Mouse (Mus musculus): ENCODE data around the gene Wnt9b.
"Not testable (repeated sequence)": the region's sequence is repeated elsewhere in the genome, so short reads cannot be mapped to it uniquely, and the experiment has no call there.

Wnt9b gene

DNA sequence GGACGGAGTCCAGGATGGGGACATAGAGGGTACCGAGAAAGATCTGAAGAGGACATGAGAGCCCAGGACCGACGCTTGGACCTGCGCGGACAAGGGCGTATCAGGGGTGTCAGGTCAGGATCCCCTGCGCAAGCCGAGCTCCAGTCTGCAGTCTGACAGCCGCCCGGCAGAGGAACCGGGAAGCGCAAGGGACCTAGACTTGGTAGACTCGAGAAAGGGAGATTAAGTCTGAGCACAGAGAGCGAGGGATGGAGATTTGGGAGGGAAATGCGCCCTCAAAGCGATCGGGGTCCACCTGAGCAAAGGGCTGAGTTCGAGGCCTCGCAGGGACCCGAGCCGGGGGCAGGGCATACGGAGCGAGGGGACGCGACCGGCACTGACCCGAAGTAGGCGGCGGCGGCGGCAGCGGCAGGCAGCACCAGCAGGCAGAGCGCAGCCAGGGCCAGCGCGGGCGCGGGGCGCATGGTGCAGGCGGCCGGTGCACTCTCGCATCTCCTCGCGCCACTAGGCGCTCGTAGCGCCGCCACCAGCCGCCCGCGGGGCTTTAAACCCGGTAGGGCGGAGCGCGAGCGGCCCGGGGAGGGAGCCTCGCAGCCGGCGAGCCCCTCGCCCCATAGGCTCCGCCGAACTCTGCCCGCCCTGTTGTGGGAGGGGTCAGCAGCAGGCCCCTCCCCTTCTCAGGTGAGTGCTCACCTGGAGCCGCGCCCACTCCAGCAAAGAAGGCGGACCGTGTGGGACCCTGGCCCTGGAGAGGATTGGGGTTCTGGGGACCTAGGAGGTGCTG is at the start of gene Wnt9b:
Gene Wnt9b, minus strand, starts transcription at position 516 of the 784 bp plus-strand sequence.
- peak; percentile 47 to 55 for DNase-seq

DNA sequence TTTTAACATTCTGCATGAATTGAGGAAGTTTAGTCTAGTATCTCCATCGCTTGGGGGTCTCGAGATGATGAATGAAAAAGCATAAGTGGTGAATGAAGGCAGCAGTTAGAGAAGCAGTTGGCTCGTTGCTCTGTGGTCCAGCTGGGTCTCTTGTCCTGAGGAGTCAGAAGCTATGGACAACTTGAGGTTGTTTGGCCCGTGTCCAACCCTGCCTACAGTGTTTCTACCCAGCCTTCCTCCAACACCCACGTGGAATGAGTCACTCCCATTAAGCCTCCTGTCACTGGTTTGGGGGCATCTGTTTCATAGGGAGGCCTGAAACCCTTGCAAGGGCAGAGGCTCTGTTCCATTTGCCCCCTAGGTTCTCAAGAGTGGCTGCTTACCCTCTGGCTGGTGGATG is 40.3 kb upstream of the Wnt9b start:
- DNase-seq, result peak in 1 of 2 experiments; percentile 60

DNA sequence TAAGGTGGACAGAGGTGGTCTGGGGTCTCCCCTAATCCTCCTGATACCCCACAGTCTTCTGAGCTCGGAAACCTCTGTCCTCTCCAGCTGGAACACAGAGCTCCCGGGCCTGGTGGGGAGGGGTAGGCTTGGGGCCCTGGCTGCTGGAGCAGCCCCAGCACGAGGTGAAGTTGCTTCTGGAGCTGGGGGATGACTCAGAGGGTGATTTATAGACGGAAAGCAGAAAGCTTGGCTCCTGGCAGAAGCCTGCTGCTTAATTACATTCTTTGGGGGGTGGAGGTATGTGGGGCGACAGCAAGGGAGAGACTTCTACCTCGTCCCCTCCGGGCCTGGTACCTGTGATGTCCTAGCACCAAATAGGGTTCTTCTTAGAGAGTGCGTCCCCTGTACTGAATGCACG is 30.5 kb upstream of the Wnt9b start:
- no peak for DNase-seq

DNA sequence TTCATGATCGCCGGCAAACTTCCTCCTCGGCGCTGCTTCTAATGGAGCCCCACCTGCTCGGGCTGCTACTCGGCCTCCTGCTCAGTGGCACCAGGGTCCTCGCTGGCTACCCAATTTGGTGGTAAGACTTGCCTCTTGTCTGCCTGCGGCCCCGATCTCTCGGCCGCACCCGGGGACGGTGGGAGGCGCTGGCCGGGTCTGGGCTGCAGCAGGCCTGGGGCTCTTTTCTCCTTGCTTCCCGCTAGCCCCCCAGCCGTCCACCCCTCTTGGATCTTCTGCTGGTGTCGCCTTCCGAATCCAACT is 24.6 kb upstream of the Wnt9b start:
- DNase-seq, result no peak

DNA sequence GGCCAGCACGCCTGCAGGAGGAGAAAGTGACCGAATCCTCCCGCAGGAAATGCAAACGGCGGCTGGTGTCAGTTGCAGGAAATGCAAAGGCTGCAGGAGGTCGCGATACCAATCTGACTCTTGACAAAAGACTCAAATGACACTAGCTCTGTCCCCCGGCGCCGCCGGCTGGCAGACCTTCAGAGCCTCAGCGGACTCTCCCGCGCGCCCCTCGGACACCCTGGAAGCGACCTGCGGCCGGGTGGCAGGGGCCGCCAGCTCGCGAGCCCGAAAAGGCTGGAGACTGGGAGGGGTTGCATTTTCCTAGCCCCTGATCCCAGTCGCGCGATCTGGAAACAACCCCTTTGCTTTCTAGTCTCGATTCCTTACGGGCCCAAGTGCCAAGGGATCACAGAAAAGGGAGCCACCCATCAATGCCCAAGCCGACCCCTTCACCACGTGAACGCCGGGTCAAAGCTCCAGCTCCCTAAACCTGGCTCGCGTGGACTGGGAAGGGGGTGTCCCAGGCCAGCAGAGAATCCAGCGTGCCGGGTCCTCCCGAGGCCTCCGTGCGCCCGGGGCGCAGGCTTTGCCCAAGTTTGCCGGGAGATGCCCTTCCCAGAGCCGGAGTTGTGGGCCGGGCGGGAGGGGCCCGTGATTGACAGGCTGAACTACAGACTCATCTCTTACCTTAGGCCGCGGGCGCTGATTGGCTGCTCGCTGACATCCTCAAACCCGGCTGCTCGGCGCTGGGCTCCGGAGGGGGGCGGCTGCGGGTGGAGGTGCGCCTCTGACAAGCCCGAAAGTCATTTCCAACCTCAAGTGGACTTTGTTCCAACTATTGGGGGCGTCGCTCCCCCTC is 24.0 kb upstream of the Wnt9b start, which contains the start of gene Wnt3:
Gene Wnt3, plus strand, starts transcription at position 764 of the 841 bp plus-strand sequence.
- DNase-seq, result peak; percentile 32 to 52

DNA sequence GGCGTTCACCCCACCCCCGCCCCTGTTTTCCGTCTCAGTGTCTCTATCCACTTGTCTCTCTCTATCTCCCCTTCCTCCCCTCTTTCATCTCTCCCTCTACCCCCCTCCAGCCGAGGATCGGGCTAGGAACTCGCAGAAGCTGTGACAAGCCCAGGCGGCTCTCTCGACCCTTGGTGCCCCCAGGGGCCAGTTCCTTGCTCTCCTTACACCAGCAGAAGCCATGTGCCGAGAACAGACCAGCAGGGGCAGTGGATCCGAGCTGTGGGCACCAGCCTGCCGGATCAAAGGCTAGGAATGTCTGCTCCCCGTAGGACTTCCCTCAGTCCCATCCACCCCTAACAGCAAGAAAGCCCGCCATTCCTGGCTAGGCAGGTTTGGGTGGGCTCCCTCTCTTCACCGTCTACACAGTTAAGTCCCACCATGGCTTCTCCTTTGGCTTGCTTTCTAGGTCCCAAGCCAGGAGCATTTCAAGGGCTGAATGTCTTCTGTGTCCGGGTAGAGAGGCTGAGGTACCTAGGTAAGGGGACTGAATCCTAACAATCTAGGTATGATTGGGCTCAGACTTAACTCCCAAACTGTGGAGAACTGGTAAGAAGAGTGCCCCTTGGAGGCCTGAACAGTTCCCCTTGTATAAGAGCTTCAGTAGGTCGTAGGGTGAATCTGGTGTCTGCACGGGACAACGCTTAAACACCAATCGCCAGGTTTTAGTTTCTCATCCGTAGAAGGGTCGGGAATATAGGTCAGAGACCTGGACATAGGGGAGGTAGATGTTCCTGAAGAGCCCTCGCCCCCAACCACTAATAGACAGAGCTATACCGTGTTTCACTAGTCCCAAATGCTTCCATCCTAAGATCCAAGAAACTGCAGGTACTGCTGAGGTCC is 23.1 kb upstream of the Wnt9b start:
- no peak for DNase-seq

DNA sequence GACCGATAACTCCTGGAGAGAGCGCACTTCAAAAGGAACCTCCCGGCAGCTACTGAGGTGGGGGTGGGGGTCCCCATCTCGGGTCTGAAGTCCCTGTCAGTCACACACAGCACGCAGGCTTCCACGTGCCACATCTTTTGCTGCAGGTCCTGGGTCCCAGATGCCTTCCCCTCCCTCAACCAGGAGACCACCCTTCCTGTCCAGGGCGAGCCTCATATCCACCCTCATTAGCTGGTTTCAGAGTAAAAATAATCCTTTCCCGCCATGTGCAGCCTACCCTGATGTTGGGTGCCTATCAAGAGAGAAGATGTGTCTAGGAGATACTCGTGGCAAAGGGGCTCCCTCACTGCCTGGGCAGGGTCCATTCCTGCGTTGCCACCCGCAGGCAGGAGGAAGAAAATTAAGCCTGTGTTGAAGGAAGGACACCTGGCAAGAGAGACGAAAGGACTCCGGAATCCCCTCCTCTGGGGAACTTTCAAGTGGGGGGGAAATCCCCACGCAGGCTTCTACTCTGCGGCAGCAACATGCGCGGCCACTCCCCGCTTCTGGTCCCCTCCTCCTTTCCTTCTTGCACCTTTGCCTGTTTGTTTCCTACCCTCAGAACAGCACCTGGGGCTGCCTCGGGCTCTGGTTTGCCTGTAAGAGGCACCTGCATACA is 21.7 kb upstream of the Wnt9b start:
- DNase-seq, result no peak

DNA sequence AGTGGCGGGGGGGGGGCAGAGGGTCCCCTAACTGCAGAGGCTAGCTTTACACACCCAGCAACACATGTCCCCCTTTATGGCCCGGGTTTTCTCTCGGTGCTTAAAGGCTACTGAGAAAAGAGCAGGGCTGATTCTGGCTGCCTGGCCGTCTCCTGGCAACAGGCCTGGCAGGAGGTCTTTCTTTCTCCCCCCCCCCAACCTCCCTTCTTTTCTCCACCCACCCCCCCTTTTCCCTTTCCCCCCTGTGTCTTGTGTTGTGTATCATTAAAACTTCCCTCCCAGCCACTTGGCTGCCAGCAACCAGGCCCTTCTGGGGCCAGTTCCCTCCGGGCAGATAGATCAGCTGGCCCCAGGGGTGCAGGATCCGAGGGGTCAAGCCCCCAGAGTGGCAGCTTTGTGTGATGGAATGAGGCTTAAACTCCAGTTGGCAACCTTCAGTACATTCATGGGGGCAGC is 16.0 kb upstream of the Wnt9b start:
- DNase-seq, result no peak

DNA sequence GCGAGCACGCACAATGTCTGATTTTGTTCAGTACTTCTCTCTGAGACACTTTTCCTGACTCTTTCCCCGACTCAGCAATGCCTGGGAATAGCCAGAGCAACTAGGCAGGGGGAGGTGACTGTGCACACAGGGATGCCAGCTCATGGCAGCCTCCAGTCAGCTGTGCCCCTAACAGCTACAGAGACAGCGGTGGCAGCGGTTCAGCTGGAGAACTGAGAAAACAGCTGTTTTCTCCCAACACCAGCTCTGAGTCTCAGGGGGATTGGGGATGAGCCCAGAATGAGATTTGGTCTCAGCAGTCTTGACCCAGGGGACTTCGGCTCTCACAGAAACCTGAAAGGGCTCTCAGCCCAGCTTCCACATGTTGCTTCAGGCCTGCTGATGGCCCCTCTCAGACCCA is 15.0 kb upstream of the Wnt9b start:
- DNase-seq, result no peak

DNA sequence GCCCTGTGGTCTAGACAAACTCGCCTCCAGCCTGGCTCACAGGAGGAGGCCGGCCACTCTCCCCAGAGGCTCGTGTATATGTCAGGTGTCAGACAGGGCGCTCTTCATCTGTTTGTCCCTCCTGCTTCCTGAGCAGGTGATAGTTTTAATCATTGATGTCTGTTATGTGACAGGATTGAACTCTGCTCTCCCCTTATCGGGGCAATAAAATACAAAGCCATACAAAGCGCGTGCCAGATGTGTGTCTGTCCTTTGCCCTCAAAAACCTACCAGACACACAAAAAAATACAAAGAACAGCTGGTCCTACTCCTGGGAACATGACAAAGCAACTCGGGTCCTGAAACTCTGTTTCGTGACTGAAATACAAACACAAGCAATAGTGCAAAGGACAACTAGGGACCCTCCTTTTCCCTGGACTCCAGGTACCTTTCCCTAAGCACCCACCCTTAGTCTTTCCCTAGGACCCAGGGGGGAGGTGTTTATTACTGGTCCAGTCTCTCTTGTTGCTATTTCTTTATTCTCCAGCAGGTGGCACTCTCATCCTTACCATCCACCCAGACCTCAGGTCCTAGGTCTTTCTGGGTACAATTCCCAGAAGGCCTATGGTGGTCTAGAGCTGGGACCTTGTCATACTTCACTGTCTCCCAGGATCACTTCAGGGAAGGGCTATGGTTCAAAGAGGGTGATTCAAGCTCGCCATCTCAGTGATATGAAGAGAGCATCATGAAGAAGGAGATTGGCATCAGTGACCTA is 14.0 kb upstream of the Wnt9b start:
- DNase-seq, result peak; percentile 48 to 63

DNA sequence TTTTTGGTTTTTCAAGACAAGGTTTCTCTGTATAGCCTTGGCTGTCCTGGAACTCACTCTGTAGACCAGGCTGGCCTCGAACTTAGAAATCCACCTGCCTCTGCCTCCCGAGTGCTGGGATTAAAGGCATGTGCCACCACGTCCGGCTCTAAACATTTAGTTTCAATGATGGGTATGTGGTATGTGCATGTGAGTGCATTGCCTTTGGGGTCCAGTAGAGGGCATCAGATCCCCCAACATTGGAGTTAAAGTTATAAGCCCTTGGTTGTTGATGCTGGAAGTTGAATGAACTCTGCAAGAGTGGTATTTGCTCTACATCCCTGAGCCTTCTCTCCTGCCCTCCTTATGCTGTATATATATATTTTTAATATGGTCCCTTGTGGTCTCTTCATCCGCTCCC is 11.3 kb upstream of the Wnt9b start:
- not testable (repeated sequence) for DNase-seq

DNA sequence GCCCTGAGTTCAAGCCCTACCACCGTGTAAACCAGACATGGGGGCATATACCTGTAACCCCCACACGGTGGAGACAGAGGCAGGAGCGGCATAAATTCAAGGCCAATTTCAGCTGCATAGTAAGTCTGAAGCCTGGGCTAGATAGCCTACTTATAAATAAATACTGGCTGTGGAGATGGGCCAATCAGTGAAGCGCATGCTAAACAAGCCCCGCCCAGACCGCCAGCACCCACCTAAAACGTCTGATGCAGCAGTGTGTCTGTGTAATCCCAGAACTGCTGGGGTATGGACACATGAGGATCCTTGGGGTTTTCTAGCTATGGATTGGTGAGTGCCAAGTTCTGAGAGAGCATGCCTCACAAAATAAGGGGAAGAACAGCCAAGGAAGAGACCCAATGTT is 10.5 kb upstream of the Wnt9b start:
- DNase-seq, result no peak

DNA sequence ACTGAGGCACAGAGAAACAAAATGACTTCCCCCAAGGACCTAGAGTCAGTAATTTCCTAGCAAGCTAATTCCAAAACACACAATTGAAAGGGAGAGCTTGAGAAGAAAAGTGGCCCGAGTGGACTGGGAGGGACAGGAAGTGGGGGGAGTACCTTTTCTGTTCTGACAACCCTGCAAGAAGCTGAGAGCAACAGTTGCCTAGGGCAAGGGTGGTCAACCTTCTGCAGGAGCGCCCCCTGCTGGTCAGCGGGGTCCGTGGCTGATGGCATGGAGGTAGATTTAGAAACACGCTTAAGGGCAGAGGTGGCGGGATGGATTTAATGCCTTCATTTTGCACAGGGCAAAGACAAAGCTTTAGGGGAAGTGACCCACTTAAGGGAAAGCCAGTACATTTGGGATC is 9.1 kb upstream of the Wnt9b start:
- DNase-seq, result peak; percentile 70 to 84

DNA sequence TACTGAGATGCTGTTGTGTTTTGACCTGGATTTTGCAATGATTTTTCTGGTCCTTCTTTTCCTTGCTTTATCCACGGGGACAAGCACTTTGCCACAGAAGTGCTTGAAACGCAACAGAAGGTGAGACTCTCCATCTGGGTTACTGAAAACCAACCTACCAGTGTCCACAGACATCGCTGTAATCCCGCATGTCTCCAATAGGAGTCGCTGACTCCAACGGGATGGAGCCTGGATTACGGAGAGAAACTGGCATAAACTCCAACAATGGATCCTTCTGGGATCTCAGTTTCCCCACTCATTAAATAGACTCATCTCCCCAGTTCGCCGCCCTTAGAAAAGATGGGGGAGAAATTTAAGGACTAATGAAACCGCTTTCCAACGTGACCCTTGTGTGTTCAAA is 8.4 kb upstream of the Wnt9b start:
- peak in 1 of 2 experiments; percentile 41 for DNase-seq

DNA sequence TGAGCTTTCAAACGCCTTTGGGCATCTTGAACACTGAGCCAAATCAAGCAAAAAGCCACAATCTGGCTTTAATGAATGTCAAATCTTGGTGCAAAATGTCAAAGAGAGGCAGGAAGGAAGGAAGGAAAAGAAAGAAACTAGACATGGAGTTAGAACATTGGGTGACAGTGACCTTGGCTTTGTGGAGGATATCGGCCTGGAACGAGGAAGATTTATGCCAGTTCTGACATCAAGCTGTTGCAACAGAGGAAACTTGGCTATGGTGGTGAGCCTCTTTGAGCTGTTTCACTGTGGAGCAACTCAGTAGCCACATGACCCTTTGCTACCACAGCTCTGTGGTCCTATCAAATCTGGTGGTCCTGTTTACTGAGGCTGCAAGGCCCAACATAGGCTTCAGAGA is 991 bp upstream of the Wnt9b start:
- DNase-seq, result no peak

DNA sequence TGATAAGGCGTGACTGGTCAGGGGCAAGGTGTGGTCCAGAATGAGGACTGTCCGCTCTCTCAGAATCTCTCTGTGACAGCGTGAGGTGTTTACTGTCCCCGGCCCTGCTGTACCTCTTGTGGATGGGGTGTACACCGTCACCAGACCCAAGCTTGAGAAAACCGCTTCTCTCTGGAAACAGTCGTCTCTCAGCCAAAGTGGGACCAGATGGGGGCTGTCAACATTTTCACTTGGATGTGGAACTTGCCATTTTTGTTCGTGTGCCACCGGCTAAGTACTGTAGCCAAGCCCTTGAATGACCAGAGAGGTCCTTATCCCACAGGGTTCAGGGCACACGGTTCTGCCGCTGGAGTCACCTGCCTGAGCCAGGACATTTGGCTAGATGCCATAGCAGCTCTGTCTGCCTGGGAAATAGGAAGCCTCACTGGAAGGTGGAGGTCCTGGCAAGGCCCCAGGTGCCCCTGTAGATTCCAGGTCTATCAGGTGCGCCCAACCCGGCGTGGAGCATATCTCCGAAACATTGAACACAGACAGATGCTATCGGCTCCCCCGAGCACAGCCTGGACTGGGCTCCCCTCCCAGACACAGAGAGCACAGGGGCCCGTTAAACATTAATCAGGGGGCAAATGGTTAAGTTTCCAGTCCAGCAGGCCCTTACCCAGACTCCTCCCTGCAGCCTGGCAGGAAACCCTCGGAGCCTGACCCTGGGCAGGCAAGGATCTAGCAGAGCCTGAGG is 14.4 kb downstream of the Wnt9b start:
- peak; percentile 39 to 68 for DNase-seq

DNA sequence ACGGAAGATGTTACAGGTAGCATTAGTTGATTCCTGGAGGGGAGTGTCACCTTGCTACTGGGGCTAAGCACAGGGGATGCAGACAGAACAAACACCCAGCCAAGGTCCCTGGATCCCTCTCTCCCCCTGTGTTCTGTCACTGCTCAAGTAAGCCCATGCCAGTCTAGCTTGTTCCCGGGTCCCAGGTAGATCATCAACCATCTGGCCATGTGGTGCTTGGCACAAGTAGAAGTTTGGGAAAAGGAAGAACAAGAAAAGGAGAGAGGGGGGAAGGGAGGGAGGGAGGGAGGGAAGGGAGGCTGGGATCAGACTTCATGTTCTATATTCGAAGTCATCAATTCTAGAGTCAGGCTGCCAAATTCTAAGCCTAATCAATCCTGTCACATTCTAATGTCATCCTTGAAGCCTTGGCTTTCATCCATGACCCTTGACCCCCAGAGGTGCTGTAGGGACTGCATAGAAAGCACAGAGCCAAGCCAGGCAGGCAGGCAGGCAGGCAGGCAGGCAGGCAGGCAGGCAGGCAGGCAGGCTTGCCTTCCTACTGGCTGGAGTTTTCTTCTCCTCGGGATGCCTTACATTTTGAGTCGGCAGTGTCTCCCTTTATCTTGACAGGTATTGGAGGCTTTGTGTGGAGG is 15.1 kb downstream of the Wnt9b start:
- DNase-seq, result no peak

DNA sequence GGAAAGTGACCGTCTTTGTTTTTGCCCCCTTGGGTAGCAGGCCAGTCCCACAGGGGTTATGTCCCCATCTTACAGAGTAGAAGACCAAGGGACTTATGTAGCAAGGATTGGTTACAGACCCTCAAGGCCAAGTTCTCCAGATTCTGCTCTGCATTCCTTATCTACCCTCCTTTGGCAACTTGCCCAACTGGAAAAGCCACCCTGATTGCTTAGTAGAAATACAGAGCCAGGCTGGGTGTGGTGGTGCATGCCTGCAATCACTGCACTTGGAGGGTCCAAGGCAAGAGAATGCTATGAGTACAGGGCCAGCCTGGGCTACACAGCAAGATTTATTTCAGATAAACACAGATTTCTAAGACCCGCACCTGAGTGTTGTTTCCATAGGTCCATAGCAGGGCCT is 15.7 kb downstream of the Wnt9b start:
- DNase-seq, result no peak

DNA sequence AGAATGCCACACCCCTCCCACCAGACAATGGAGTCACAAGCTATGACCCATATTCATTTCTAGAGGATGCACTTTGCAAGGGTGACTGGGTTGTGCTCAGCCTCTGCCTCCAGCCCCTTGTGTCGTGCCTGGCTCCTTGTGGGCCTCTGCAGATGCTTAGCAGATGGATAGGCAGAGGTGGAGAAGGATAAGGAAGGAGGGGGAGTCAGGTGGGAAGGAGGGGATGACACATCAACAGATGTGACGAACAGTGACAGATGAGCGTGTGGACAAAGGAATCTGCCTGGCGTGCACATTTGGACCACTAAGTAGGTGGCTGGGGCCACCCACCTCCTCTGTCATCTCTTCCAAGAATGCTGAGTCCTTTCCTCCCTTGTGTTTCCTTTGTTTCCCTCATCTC is 16.6 kb downstream of the Wnt9b start:
- no peak for DNase-seq

DNA sequence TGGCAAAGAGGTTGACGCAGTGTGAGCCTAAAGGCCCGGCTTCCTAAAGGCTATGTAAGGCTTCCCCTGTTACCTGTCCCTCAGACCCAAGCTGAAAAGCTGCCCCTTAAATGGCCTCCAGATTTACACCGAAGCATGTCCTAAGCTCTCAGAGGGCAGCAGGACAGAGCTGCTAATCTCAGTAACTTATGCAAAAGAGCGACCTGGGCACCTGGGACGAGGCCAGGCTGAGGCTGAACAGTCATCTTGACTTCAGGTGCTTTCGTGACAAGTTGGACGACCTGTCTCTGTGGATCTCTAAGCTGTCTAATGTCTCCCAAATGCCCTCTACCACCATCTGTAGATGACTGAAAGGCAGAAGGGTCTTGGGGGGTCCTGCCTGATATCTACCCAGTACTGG is 17.3 kb downstream of the Wnt9b start:
- DNase-seq, result no peak

DNA sequence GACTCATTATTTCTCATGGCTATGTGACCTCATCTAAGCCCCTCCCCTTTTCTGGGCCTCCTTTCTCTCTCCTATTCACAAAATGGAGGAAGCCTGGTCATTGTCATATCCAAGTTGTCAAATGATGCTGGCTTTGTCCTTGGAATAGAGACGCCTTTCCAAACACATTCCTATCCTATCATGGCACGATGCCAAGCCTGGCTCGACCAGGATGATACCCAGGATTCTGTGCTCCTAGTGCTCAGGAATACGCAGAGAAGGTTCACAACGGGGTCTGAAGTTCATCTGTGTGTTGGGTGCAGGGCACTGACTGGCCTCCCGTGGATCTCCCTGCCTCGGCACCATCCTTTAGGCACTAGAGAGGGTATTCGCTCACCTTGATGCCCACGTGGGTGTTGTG is 18.0 kb downstream of the Wnt9b start:
- DNase-seq, result no peak

Data from cerebellum, postnatal 25 days (tissue).